Mouse (Mus musculus) bone marrow, adult 2 months (tissue): ENCODE data around the gene Cep162. TPM values are rescaled to one million over a fixed set of nuclear protein-coding genes. Genes with fewer than 3 reads are reported as not detected.

Experiments used
- H3K27ac ChIP-seq: fragments of 200-500 bp; 2 replicates; pipeline ENCODE4 v1.5.1; 2012; ENCODE audit warnings: low read depth, mild to moderate bottlenecking, control low read depth, inconsistent platforms, low read length; ENCODE audit not compliant: control insufficient read depth, poor library complexity, insufficient read depth
- H3K4me1 ChIP-seq: fragments of 200-500 bp; 2 replicates; pipeline ENCODE4 v1.6.1; 2011; ENCODE audit warnings: low read length; ENCODE audit not compliant: control insufficient read depth, insufficient read depth
- H3K4me3 ChIP-seq: fragments of 200-500 bp; replicated peaks from 2 replicates; pipeline ENCODE3; 2011; ENCODE audit warnings: mild to moderate bottlenecking, low read depth, low read length, control low read depth; ENCODE audit not compliant: control insufficient read depth
- CTCF ChIP-seq: fragments of 200-500 bp; IDR thresholded peaks from 2 replicates; pipeline ENCODE4 v1.5.1; 2011; ENCODE audit warnings: low read length, control low read depth; ENCODE audit not compliant: control insufficient read depth, insufficient read depth
- POLR2A ChIP-seq: fragments of 200-500 bp; IDR thresholded peaks from 2 replicates; pipeline ENCODE4 v1.6.1; 2011; ENCODE audit warnings: low read depth, mild to moderate bottlenecking, control low read depth, low read length, borderline replicate concordance; ENCODE audit not compliant: control insufficient read depth
- WGBS: fragments of 180-500 bp; shearing (Covaris S2); methylation state at CpG from one replicate; pipeline ENCODE4 v1.1.7; 2018; 5-methylcytosine and 5-hydroxymethylcytosine counted together
- polyA plus RNA-seq: library from polyadenylated mRNA; stranded (reverse); fragments of >200 nt; gene quantifications from 2 replicates; pipeline ENCODE4 v1.2.4, GENCODE M21; 2011; ENCODE audit warnings: low replicate concordance; ENCODE audit not compliant: missing spikeins, insufficient read depth, insufficient read length

The Cep162 gene
- 2.9 and 5.0 TPM in 2 replicates for polyA plus RNA-seq

DNA sequence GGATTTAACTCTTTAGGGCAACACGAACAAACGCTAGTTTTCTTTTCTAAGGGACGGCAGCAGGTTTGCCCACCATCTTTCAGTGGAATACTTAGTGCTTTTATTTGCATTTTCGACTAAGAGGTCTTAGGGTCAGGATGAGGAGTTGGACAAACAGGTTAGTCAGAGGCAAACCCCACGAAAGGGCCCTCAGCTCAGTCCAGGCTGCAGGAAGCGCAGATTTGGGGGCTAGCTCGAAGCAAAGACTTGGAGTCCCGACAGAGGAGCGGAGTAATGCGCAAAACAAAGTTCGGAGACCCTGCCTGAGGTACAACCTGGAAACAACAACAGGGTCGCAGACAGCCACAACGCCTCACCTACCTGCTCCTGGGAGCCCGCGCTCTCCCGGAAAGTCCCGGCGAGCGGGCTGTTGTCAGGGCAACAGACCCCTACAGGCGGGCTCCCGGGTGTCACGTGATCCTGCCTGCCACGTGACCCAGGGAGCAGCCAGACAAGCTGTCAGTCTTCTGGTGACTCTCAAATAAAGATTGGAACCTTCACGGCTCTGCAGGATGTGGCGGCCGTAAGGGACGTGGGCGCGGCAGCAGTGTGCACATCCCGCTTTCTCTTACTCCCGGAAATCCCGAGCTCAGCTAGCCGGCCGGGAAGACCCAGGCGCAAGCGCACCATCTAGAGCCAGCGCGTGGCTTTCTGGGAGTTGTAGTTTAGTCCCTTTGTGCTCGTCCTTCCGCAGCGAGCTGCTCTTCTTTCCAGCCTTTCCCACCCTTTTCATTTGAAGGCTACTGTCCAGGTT is at the start of gene Cep162:
Cep162 (minus strand) TSS at position 634 of the 793 bp plus-strand sequence.
- H3K4me1 ChIP-seq = no peaks in the 10 kb centered on the region
- TF ChIP-seq POLR2A (peak; percentile 46; the same call in 1 of the 2 replicates), CTCF (no peak)
- peak within 1 kb of the TSS; percentile 35 for H3K27ac ChIP-seq
- H3K4me3 ChIP-seq = peak within 1 kb of the TSS; percentile 88
- WGBS = under 1% methylated on average over 41 of the region's 41 CpGs

DNA sequence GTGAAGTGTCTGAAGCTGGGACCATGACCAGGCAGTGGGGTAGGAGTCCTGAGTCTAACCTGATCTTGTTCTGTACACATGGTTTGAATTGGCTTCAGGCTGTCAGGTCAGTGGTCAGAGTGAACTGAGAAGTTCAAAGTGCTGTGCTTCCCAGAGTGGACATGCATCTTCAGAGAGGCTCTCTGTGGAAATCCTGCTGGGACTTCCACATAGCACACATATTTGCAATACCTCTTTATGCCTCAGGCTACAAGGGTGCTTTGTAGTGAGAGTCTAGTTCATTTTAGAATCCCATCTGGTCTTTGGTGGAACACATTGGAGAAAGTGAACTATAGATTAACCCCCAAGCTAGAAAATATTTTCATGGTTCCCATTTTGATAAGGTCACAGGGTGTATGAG is 47.9 kb upstream of the Cep162 start:
- Histone ChIP-seq H3K4me1 (no peaks in the 10 kb centered on the region), H3K27ac (no peak overlapping the region), H3K4me3 (no peak overlapping the region)
- TF ChIP-seq POLR2A (no peak), CTCF (no peak)

DNA sequence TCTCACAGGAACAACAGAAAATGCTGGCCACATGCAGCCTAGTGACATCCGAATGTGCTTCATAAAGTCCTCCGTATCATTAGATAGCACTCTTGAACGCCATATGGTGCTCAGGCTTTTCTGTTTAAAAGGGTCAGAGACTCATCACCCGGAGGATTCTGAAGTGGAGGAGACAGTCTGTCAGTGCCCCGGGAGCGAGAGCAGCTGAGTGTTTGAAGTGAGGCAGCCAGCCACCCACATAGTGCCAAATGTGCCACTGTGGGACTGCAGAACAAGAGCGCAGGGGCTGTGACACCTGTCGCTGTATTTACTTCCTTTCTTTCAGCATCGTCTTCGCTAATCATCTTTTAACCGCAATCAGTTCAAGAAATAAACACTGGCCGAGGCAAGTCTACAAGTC is 43.6 kb upstream of the Cep162 start:
- 77% methylated on average over 12 of the region's 12 CpGs for WGBS
- TF ChIP-seq CTCF (no peak), POLR2A (no peak)
- H3K27ac ChIP-seq = no peak overlapping the region
- H3K4me1 ChIP-seq = no peaks in the 10 kb centered on the region
- H3K4me3 ChIP-seq = no peak overlapping the region

DNA sequence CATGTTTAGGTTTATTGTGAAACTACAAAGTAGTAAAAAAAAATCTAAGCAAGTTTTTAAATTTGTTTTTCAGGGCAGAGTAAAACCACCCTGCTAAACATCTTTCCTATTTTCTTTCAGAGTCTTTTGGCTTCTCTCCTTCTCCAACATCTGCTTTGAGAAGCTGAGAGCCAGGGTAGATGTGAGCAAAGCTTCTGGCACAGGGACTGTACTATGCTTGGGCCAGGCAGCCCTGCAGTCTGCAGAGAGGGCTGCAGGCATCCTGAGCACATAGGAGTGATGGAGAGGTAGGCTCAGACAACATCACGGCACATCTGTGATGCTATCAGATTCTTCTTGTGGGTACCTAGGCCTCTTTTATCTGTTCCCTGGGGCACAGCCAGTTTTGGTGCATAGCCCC is 42.2 kb upstream of the Cep162 start:
- Histone ChIP-seq H3K27ac (no peak overlapping the region; the same call in 1 of the 2 replicates), H3K4me1 (no peaks in the 10 kb centered on the region), H3K4me3 (no peak overlapping the region)
- WGBS = 70% methylated on average over 1 of the region's 1 CpGs
- TF ChIP-seq CTCF = no peak
- no peak for TF ChIP-seq POLR2A

DNA sequence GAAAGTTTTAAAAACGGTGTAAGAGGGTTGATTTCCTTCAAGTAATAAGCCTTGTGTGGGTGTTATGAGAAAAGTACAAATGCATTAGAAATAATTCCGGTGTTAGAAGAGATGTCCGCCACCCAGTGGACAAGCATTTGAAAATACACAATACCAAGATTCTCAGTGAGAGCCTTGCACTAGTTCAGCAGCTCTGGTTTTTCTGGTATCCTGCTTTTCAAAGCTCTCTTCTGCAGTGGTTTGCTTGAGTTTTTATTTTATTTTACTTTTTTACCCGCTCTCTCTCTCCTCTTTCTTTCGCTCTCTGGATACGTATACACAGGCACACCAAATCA is 327 bp upstream of the Cep162 start:
- peak overlapping the region; percentile 88 for H3K4me3 ChIP-seq
- TF ChIP-seq CTCF (no peak), POLR2A (no peak)
- no peak overlapping the region for H3K27ac ChIP-seq
- WGBS = 22% methylated on average over 6 of the region's 6 CpGs
- H3K4me1 ChIP-seq = no peaks in the 10 kb centered on the region

DNA sequence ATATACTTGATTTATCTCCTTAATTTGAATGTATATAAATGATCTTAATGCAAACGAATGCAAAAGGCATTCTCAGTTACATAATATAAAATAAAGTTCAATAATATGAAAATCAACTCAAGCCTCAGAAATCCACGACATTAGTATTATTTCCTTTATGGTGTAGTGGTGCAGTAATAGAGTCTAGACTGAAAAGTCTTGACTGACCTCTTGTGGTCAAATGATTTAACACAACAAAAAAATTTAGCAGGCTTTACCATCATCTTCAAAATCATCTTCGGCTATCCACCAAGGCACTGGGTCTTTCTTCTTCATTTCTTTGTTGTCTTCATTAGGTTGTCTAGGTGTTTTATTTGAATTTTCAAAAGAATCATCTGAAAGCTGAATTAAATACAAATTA is 7.2 kb downstream of the Cep162 start:
- 43% methylated on average over 3 of the region's 3 CpGs for WGBS
- Histone ChIP-seq H3K27ac (no peak overlapping the region), H3K4me1 (no peaks in the 10 kb centered on the region), H3K4me3 (no peak overlapping the region)
- TF ChIP-seq CTCF = 0 out of 2 replicates have a peak, but pooled peaks have one; percentile 12
- TF ChIP-seq POLR2A = no peak

DNA sequence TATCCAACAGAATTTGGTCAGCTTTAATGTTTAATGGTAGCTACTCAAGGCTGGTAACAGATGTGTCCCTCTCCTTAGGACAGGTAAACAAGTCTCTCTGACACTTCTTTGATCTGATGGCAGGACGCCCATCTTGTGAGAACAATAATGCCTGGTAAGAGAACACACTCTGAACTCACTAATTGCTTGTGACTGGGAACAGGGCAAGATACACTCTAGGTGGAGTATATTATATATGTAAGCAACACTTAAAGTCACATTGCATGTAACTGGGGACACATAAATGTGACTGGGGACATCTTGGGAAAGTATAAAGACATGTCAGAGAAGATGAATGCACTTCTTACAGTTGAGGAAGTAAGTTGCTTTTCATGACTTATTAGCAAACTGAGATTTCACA is 7.7 kb downstream of the Cep162 start:
- no peak for TF ChIP-seq POLR2A
- no peak for TF ChIP-seq CTCF
- no peaks in the 10 kb centered on the region for H3K4me1 ChIP-seq
- WGBS = 79% methylated on average over 1 of the region's 1 CpGs

DNA sequence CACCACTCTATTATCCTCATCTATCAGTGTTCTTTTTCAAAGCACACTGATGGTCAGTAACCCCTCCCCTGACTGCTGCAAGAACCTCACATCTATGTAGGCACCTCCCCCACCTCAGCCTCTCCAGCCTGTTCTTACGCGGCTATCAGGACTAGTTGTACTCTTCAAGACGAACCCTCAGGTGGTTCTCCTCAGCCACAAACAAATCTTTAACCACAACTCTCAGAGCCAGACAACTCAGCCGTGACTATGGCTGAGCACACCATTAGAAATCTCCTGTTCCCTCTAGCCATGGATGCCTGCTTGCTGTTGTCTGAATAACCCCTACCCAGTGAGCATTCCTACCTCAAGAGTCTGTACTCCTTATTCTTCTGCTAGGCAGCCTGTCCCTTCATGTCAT is 42.1 kb downstream of the Cep162 start:
- Histone ChIP-seq H3K4me3 (no peak overlapping the region), H3K27ac (no peak overlapping the region), H3K4me1 (no peaks in the 10 kb centered on the region)
- WGBS = 69% methylated on average over 4 of the region's 4 CpGs
- TF ChIP-seq CTCF (no peak), POLR2A (no peak)

More for the DNA sequence above, 7.7 kb downstream of the Cep162 start:
- H3K4me3 ChIP-seq = no peak overlapping the region
- H3K27ac ChIP-seq = no peak overlapping the region
